Mouse (Mus musculus): ENCODE data around the gene Ndufa10. TPM values are rescaled to one million over a fixed set of nuclear protein-coding genes. Genes with fewer than 3 reads are reported as not detected.
"Not testable (repeated sequence)": the region's sequence is repeated elsewhere in the genome, so short reads cannot be mapped to it uniquely, and the experiment has no call there.

The Ndufa10 gene
- total RNA-seq (2021), result 100 to 1,000 TPM; 217 to 221 TPM

- DNase-seq (ENCODE audit: low spot score in 2 of 2), result peak; percentile 91 to 93
- intact Hi-C loops (cut with DNase I), result loop anchor here (5.0 kb wide), 1 partner anchor 139 kb away; no protein-coding TSS in a partner anchor
Measured at GRCm38 (mm10) chr1:92473165-92474041, at the start of gene Ndufa10. Gene Ndufa10 (minus strand): TSS chr1:92473860.

- intact Hi-C loops (cut with DNase I), result loop anchor here (2.0 to 5.0 kb wide), 2 partner anchors 89 to 311 kb away; partner anchors contain the start of gene Gpc1
- peak; percentile 27 to 38 for DNase-seq (ENCODE audit: low spot score in 2 of 2)
Measured at GRCm38 (mm10) chr1:92521376-92521775, 47.7 kb upstream of the Ndufa10 start.

GRCm38 (mm10) chr1:92519046-92519445 lies 45.4 kb upstream of the Ndufa10 start:
- intact Hi-C loops (cut with DNase I), result loop anchor here (10.0 kb wide), 1 partner anchor 366 kb away; no protein-coding TSS in a partner anchor
- peak; percentile 45 to 46 for DNase-seq (ENCODE audit: low spot score in 2 of 2)

- intact Hi-C loops (cut with DNase I), result loop anchor here (10.0 kb wide), 1 partner anchor 366 kb away; no protein-coding TSS in a partner anchor
- no peak for DNase-seq (ENCODE audit: low spot score in 2 of 2)
Measured at GRCm38 (mm10) chr1:92518561-92518960, 44.9 kb upstream of the Ndufa10 start, which contains the start of gene Olfr1414. Gene Olfr1414 (minus strand): TSS chr1:92518661.

- DNase-seq (ENCODE audit: low spot score in 2 of 2), result no peak
- intact Hi-C loops (cut with DNase I), result loop anchor here (10.0 kb wide), 1 partner anchor 369 kb away; no protein-coding TSS in a partner anchor
Measured at GRCm38 (mm10) chr1:92515390-92515789, 41.7 kb upstream of the Ndufa10 start.

- DNase-seq (ENCODE audit: low spot score in 2 of 2), result not testable (repeated sequence)
- intact Hi-C loops (cut with DNase I), result loop anchor here (10.0 kb wide), 1 partner anchor 373 kb away; no protein-coding TSS in a partner anchor
Measured at GRCm38 (mm10) chr1:92511646-92512045, 38.0 kb upstream of the Ndufa10 start.

GRCm38 (mm10) chr1:92496001-92496400 lies 22.3 kb upstream of the Ndufa10 start, which contains the start of gene Olfr1415:
Gene Olfr1415 (minus strand): TSS chr1:92496101.
- DNase-seq (ENCODE audit: low spot score in 2 of 2), result no peak
- intact Hi-C loops (cut with DNase I), result no loop called here

- DNase-seq (ENCODE audit: low spot score in 2 of 2), result no peak
- intact Hi-C loops (cut with DNase I), result no loop called here
Measured at GRCm38 (mm10) chr1:92485013-92485412, 11.4 kb upstream of the Ndufa10 start, which contains the start of gene Olfr1416. Gene Olfr1416 (minus strand): TSS chr1:92485113.

GRCm38 (mm10) chr1:92474066-92474578 lies 462 bp upstream of the Ndufa10 start:
- intact Hi-C loops (cut with DNase I), result loop anchor here (5.0 kb wide), 1 partner anchor 138 kb away; no protein-coding TSS in a partner anchor
- no peak for DNase-seq (ENCODE audit: low spot score in 2 of 2)

- no peak for DNase-seq (ENCODE audit: low spot score in 2 of 2)
- intact Hi-C loops (cut with DNase I), result no loop called here
Measured at GRCm38 (mm10) chr1:92468891-92469290, 4.8 kb downstream of the Ndufa10 start.

- intact Hi-C loops (cut with DNase I), result no loop called here
Measured at GRCm38 (mm10) chr1:92458416-92458815, 15.2 kb downstream of the Ndufa10 start.

GRCm38 (mm10) chr1:92457758-92458157 lies 15.9 kb downstream of the Ndufa10 start:
- no peak for DNase-seq (ENCODE audit: low spot score in 2 of 2)
- intact Hi-C loops (cut with DNase I), result no loop called here

More at GRCm38 (mm10) chr1:92458416-92458815, 15.2 kb downstream of the Ndufa10 start:
- DNase-seq (ENCODE audit: low spot score in 2 of 2), result no peak

GRCm38 (mm10) chr1:92453751-92454445 lies 19.8 kb downstream of the Ndufa10 start:
- DNase-seq (ENCODE audit: low spot score in 2 of 2), result no peak
- intact Hi-C loops (cut with DNase I), result loop anchor here (5.0 kb wide), 1 partner anchor 472 kb away; no protein-coding TSS in a partner anchor

GRCm38 (mm10) chr1:92448293-92448692 lies 25.4 kb downstream of the Ndufa10 start:
- intact Hi-C loops (cut with DNase I), result loop anchor here (5.0 to 10.0 kb wide), 2 partner anchors 86 to 273 kb away; no protein-coding TSS in a partner anchor
- no peak for DNase-seq (ENCODE audit: low spot score in 2 of 2)

- DNase-seq (ENCODE audit: low spot score in 2 of 2), result no peak
- intact Hi-C loops (cut with DNase I), result loop anchor here (10.0 kb wide), 1 partner anchor 267 kb away; no protein-coding TSS in a partner anchor
Measured at GRCm38 (mm10) chr1:92441453-92442063, 32.1 kb downstream of the Ndufa10 start.

- DNase-seq (ENCODE audit: low spot score in 2 of 2), result no peak
- intact Hi-C loops (cut with DNase I), result loop anchor here (10.0 kb wide), 1 partner anchor 265 kb away; no protein-coding TSS in a partner anchor
Measured at GRCm38 (mm10) chr1:92440066-92440750, 33.5 kb downstream of the Ndufa10 start.

GRCm38 (mm10) chr1:92437678-92438271 lies 35.9 kb downstream of the Ndufa10 start:
- intact Hi-C loops (cut with DNase I), result no loop called here
- peak; percentile 46 to 57 for DNase-seq (ENCODE audit: low spot score in 2 of 2)

- DNase-seq (ENCODE audit: low spot score in 2 of 2), result peak in 1 of 2 experiments; percentile 5
- intact Hi-C loops (cut with DNase I), result no loop called here
Measured at GRCm38 (mm10) chr1:92436831-92437321, 36.8 kb downstream of the Ndufa10 start.

Measured in left cerebral cortex, postnatal 36 days (tissue).